Mouse (Mus musculus) c-Kit-positive CD71-negative TER-119-negative erythroid progenitor cells, embryonic 14.5 days (primary cell): ENCODE measurements at regions not wholly inside any gene's neighbourhood (a gene's known extent, or its start where the extent isn't known, plus 50 kb on each side); places are given as distances from the start of the nearest gene placed in this dataset.

Experiments used
- DNase-seq: peaks from one replicate; pipeline ENCODE4 v3.0.0-alpha.2; 2013; ENCODE audit warnings: low read depth

DNA sequence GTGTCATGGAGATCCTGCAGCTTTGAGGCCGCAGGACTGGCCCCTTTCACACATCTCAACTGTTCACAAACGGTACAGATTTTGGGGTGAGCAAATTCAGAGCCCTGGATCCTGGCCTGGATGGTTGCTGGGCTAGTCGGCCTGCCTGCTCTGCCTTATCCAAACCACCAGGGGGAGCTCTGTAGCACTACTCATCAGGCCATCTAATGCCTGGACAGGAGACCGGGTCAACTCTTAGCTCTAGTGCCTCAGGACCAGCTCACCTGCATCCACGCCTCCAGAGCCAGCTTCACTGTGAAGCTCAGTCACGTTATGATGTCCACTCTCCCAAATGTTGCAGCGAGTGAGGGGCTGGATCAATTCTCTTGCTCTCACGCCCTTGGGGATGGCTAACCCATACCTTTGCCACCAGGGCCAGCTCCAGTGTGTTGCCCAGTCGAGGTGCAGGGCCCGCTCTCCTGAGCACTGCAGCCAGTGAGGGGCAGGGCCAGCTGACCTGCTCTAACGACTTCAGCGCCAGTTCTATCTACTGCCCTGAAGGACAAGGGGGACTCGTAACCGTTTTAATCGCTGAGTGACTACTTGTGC is 206.8 kb downstream of the Etnk1 start:
- no peak for DNase-seq

DNA sequence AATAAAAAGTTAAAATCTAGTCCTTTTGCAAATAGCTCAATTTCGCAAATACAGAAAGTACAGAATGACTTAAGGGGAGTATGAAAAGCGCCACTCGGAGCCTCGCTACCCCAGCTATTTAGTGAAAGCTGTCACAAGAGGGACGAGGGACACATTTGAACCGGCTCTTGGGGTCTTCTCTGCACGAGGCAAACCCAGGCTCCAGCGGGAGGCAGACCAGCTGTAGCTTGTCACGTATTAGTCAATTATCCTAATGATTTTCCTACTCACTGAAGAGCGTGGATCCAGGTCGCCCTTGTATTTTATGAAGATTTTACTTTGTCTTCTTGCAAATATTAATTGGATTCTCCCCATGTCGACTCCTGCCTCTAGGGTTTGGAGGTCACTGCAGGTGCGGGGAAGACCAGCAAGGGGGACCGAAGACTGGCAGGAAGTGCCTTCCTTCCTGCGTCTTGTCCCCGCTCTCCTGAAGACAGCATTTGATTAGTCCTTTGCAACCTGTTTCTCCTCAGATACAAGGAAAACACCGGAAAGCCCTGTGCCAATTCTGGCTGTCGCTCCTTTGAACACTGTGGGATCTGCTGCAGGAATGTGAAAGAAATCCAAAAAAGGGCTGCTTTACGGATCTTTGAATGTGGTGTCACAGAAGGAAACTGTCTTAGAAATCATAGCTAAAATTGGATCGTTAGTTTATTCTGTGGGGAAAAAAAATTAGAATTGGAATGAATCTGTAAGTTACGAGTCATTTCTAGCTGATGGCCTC is 209.1 kb downstream of the Etnk1 start:
- DNase-seq = no peak

DNA sequence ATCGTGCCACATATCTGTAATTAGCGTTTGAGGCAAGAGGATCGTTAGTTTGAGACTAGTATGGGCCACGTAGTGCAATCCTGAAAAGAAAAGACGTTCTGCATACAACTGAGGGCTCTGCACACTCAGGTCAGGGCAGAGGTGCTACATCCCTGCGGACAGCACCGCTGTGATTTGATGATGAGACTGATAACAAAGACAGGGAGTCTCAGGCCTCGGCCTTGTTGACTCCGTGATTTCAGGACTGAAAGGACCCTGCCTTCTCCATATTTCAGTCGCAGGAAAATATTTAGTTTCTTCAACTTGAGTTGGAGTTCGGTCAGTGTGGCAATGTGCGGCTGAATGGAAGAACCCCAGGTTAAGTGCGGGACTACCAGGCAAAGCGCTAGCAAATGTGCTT is 210.1 kb downstream of the Etnk1 start:
- DNase-seq = no peak

DNA sequence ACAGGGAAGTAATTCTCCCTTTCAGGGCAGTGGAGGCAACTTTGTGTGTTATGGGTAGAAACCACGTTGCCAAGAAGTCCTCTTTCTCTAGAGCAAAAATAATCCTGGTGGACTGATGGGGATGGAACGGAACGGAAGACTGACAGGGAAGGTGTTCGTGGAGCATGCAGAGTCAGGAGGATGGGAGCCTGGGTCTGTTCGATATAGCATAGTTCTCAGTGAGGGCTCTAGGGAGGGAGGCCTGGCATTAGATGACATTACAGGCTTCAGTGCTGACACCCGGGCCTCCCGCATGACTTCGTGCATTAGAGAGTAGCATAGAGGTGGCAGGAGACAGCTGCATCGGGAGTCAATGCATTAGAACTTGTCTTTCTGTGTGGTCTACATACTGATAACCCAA is 211.1 kb downstream of the Etnk1 start:
- DNase-seq = no peak

DNA sequence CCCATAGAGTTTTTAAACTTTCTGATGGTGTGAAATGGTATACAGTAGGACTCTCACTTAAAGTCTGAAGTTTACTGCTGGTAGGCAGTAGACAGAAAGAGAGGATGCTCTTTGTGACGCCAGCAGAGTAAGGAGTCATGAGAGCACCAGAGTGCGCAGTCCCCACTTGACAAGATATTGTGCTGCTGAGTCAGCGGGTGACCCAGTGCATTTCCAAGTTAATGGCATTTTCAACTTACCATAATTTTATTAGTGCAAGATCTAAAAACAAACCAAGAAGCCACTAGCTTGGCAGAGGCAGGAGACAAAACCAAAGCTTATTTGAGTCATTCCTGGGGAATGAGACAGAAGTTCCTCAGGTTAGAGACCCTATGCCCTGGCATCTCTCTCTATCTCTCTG is 213.5 kb downstream of the Etnk1 start:
- DNase-seq = no peak

DNA sequence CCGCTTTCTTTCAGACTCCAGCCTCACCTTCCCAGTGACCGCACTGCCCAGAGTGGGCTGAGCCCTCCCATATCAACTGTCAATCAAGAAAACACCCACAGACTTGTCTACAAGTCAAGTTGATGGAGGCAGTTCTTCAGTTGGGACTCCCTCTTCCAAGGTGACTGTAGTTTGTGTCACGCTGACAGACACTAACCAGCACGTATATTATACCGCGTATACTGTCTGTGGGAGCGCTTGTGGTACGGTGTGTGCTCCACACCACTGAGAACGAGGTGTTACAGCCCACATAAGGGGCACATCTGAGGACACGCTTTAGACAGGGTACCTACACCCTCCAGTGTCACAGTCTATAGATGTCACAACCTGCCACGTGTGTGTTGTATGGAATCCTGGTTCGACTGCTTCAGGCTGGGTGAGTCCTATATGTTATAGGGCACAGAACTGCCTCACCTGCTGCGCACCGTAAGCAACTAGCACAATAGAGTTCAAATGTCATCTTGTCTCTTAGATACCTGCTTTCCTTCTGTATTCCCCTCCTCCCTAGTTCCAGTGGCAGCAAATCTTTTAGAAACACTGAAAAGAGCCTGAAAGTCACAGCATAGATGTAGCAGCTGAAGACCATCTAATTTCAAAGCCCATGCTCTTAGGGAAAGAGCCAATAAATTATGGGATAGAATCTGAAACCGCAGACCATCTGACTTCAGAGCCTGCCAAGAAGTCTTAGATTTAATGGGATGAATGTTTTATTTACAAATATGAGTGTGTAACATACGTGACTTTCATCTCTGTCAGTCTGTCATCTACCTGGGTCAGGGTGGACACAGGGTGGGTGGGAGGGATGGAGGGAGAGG is 219.8 kb downstream of the Etnk1 start:
- DNase-seq = no peak

DNA sequence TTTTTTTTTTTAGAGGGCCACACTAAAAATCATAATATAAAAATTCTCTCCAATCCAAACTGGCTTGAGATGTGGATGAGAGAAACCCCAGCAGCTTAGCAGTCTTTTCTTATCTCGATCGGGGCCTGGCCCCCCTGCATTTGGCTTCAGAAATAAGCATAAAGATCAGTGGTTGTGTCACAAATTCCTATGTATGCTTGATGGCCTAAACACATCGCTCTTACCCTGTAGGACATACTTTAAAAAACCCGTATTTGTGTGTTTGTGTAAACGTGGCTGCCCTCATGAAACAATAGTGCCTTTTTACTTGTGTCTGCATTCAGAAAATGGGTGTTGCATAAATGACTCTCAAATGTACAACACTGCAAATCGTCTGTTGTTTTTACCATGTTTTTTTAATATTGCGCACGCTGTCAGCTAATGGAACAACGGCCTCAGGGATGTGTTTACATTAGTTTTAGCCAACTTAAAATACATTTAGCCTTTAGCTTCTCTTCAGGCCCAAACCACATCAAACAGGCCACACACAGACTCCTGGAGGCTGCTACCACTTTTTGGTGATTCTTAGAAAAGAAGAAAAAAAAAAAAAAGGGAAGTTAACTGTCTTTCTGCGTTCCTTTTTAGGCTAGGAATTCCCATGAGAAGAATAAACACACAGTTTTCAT is 226.7 kb downstream of the Etnk1 start:
- no peak for DNase-seq

DNA sequence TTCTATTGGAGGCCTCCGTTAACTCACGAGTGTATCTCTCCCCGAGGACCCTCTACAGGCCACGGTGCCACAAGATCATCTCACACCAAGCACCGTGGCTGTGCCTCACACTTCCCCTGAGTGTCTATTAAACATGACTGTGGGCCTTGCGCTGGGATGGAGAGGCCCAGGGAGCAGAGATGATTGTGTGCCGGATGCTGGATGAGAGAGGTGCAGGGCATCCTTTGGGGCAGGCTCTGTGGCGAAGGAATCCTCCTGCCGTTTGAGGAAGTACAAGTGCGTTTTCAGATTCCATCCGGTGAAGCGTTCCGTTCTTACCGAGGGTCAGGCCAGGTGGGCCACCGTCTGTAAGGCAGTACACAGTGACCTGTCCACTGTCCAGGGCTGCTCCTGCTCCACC is 227.4 kb downstream of the Etnk1 start:
- no peak for DNase-seq

DNA sequence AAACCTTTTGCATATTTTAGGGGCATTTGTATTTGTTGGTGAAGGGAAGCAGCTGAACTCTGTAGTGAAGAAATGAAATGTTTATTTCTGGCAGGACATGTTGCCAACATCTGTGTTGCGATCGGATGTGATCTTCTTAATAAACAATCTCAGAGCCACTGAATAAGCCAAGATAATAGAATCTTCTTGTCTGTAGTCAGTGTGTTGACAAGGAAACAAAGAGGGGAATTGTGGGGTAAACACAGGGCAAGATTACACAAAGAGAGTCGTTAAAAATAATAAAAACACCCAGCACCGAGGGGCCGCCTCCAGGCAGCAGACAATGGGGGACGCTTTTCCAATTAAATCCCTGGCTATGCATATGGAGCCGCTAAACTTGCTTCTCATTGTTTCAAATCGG is 234.4 kb downstream of the Etnk1 start:
- DNase-seq = no peak

DNA sequence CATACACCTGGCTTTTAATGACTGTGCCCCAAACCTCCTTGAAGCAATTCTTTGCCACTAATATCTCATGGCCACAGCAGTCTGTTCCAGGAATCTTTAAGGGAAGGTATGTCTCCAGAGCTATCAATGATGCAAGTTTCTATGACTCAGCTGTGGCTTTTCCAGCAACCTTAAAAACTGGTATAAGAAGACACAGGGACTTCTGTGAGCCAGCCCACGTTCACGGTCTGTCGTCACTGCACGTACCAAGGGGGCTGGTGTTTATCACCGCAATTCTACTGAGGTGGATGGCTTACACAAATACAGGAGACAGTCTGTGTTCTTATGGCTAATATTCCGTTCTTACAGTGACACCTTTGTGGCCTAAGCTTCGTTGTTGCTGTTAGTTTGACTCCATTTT is 234.9 kb downstream of the Etnk1 start:
- no peak for DNase-seq

DNA sequence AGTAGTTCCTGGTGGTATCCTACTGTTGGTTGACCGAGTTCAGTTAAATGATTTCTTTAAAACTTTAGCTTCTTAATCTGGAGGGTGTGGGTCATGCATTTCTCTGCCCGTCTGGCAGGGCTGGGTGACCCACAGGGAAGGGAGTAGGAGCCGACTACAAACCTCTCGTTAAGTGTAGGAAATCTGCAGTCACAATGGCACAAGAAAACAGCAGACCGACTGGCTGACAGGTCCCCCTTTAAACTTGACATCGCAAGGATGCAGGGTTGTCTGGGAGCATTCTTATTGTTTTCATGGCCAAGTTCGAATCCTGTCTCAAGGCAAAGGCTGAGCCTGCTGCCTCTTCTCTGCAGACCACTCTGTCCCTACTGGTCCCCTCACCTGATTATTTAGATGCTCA is 235.7 kb downstream of the Etnk1 start:
- DNase-seq = no peak

DNA sequence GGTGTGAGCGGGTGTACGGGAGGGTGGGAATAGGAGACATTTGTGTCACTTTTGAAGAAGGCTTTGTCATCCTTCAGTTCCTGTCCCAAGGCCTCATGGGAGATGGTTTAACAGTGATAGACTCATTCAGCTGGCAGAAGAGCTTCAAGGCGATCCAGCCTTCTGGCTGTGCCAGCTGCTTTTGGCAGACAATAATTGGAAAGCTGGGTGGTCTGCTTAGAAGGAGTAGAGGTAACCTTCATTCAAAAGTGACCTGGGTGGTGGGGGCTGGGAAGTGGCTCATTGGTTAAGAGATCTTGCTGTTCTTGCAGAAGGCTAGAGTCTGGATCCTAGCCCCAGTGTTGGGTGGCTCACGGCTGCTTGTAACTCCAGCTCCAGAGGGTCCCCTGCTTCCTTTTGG is 237.5 kb downstream of the Etnk1 start:
- no peak for DNase-seq

DNA sequence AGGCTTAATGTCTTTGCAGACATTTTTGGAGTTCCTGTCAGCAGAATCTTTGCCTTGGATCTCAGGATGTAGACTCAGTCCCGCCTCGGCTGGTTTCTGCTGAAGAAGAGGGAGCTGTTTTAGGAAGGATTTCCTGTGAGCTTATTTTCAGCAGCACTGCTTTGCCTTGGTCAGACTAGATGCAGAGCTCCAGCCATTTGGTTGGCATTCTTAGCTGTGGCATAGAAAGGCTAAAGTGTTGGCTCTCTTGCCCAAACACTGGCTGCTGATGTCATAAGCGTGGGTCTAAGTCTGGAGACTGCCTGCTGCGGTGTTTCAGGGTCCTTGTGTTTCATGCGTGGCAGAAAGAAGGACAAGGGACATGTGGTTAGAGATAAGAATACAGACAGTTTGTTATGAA is 245.0 kb downstream of the Etnk1 start:
- no peak for DNase-seq

DNA sequence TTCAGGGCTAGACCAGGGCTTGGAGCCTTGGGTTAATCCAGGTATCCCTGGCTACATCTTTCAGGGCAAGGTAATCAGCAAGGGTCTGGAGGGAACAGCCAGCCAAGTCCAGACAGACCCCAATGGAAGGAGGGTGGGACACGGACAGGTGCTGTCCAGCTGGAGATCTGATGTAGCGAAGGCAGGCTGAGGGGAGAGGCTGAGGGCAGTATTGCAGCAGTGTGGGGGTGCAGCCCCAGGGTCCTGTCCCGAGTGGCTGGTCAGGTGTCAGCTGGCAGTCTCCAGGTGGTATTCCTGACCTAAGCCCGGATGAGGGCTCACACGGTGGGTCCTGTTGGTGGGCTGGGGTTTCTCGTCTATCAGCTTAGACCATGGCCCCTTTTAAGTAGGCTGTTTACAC is 245.7 kb downstream of the Etnk1 start:
- no peak for DNase-seq

DNA sequence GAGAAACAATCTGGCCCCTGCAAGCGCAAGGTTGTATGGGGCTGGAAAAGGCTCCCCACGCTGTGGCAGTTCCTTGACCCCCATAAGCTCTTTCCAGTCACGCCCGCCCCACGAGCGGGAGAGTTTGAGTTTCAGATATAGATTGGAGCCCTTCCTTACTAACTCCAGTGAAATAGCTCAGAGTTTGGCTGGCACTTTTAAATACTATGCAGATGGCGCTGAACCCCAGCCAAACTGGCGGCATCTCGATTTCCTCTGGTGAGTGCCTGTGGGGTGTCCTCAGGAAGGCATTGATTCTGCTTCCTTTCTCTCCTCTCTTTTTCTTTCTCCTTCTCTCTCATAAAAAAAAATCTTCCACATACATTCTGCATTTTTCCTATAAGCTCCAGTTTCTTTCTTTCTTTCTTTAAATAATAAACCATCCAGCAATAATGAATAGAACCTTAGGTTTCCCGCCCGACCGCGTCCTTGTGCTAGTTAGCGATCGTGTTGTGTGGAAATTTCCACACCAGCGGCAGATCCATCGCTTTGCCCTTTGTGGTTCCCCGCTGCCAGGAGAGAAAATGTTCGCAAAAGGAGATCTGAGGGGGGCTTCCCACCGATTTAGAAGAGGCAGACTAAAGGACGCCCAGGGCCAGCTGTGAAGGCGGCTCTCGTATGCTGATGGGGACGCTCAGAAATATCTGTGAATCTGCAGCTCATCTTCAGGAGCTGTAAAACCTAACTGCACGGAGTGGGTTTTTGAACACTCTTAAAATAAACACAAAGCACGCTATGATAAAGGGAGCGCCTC is 247.8 kb downstream of the Etnk1 start:
- no peak for DNase-seq

DNA sequence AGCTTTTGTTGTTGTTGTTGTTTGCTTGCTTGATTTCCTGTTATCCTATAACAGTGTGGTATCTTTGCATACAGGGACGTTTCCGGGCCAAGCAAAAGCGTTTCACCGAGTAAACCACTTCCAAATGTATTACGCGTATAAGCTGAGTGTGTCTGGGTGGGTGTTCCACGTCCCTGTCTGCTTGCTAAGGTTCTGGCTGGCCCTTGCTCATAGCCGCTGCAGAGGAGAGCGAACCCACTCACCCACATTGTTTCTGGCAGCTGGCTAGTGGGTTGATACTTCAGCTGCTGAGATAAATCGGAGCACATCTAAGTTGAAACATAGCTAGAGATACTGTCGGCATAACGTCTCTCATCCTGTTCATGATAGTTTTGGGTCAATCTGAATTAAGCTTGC is 248.4 kb downstream of the Etnk1 start:
- DNase-seq = no peak

DNA sequence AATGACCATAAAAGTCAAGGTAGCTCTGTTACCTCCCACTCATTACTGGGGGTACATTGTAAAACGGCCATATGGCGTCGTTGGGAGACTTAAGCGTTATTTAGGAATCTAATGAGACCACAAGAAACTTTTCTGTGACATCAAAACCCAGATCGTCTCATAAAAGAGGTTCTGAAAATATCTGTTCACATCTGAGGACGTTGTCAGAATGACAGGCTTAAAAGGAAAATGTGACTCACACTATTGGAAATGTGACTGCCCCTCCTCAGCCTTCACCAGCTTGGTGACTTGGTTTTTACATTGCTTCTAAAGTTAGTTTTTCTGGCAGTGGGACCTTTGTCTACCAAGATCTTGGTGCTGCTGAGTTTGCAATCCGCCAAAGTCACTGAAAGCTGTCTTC is 252.9 kb downstream of the Etnk1 start:
- no peak for DNase-seq

DNA sequence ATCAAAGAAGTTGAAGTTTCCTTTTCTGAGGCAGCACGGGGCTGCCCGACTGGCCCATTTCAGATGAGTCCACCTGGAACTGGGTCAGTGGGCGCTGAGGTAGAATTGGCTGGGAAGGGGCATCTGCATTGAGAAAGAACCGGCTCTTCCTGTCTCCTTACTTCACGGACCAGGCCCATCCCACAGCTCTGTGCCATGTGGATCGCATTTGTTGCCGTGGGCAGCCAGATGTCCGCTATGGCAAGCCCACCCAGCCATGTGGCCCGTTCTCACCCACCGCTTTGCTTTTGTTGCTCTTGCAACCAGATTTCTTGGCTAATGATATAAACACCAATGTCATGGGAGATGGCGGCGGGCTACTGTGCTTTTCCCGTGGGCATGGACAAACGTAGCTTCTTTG is 256.0 kb downstream of the Etnk1 start:
- DNase-seq = no peak

DNA sequence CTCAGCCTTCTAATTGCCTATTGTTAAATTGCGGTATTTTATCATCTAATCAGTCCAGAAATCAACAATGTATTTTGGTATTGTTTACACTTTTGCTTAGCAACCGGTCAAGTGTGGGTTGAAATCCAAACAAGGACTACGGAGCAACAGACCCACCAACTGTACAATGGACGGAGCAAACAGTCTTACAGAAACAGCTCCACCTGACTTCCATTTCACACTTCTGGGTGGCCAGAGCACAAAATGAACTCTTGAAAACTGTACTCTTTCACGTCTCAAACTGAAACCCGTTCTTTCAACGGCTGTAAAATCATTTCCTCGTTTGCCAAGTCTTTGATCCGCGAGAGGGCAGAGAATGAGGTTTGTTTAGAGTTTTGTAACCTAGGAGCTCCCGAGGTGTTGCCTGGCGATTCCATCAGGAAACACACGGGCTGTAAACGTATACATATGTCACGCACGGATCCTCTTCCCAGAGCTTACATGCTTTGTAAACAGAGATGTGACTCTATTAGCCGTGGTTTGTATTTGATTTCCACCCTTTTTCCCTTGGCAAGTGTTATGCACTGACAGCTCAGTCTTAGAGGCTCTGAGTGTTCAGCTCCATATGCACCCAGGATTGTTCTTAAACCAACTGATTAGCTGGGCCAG is 258.3 kb downstream of the Etnk1 start:
- no peak for DNase-seq

DNA sequence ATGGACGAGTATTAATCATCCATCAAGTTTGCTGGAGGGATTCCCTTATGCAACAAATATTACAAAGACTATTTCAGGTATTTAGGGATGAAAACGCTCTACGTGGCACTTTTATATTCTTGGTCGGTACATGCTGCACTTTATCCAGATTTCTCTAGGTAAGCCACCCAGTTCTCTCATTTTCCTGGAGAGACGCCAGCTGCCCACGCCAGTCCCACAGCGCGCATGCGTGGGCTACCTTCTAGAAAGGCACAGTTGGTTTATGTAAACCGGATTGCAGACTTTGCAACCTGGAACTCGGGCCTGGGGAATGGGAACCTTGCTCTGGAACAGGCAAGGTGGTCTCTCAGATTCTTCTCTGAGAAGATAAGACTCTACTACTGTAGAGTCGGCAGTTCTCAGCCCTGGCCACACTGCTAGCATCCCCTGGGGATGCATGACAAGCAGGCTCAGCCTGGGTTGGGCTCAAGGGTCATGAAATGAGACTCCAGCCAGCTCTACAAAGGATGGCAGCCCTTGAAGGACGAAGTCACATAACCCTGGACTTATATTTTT is 265.0 kb downstream of the Etnk1 start:
- no peak for DNase-seq
